Mouse (Mus musculus) ovary, postnatal 36 days (tissue): ENCODE measurements around the gene Wrap53.
A peak's percentile ranks its signal among the peaks of the same experiment; 100 is the strongest.
"Not testable (repeated sequence)": the region's sequence is repeated elsewhere in the genome, so short reads cannot be mapped to it uniquely, and the experiment has no call there.

Source experiments
- DNase-seq: peaks from one replicate; pipeline ENCODE4 v3.0.0; 2022; ENCODE audit warnings: low spot score, mixed read lengths

Wrap53 gene

DNA sequence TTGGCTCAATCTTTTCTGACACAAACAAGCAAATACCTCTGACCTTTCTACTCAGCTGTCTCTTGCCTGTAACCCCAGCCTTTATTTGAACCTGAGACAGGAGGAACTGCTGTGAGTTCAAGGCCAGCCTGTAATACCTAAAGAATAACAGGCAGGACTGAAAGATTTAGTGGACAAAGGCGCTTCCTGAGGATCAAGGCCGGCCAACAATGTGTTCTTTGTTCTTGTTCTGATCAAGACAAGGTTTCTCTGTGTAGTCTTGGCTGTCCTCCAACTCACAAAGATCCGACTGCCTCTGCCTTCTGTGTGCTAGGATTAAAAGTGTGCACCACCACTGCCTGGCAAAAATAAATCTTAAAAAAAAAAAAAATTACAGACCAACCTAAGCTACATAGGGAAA lies 15.7 kb downstream of the Wrap53 start:
- no peak for DNase-seq

DNA sequence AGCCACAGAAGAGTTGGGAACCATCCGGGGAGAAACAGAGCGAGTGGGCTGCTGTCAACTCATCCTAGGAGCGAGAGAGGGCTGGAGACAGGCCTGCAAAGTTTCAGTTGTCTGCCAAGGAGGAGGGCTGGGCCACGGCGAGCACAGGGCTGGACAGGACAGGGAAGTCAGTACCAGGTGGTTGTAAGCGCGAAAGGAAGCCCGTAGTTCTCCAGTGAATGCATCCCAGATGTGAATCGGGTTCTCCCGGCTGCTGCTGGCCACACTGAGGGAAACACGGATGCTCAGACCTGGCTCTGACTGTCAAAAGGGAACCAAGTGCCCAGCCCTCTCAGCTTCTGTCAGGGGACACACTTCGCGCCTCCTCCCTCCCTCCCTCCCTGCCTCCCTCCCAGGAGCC lies 16.7 kb downstream of the Wrap53 start:
- no peak for DNase-seq

DNA sequence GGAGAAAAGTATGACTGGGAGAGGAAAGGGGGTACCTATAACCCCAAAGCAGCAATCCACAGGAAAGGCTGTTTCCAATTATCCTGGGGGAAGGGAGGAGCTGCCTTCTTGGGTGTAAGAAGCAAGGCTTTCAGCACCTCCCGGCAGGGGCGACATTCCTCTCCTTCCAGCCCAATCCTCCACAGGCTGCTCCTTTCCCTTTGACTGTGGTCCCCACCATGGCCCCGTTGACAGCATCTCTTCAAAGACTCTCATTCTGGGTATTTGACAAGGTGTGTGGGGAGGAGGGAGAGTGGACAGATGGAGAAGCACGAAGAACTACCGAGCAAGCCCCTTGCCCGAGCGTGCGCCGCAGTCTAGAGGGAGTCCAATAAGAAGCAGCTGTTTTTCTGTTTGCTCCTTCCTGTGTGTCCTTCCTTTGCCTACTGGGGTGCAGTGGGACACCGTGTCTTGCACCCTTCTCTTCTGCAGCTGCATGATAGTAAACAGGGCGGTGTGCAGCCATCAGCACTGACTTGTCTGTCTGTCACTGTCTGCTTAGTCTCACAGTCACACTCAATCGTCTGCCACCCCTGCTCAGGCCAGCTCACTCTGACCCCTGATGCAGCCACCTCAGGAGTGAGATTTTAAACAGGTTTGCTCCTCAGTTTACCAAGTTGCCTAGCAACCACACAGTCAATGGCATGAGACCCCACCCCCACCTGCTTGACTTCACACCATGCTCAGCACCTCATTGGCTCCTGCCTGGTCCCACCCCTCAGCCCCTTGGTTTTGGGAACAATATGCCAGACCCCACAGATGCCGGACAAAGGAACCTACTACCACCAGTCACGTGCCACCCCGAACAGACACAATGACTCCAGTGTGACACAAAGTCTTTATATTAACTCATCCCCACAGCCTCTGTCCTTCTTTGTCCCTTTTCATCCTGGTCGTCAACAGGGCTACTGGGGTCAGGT lies 18.9 kb downstream of the Wrap53 start:
- no peak for DNase-seq

DNA sequence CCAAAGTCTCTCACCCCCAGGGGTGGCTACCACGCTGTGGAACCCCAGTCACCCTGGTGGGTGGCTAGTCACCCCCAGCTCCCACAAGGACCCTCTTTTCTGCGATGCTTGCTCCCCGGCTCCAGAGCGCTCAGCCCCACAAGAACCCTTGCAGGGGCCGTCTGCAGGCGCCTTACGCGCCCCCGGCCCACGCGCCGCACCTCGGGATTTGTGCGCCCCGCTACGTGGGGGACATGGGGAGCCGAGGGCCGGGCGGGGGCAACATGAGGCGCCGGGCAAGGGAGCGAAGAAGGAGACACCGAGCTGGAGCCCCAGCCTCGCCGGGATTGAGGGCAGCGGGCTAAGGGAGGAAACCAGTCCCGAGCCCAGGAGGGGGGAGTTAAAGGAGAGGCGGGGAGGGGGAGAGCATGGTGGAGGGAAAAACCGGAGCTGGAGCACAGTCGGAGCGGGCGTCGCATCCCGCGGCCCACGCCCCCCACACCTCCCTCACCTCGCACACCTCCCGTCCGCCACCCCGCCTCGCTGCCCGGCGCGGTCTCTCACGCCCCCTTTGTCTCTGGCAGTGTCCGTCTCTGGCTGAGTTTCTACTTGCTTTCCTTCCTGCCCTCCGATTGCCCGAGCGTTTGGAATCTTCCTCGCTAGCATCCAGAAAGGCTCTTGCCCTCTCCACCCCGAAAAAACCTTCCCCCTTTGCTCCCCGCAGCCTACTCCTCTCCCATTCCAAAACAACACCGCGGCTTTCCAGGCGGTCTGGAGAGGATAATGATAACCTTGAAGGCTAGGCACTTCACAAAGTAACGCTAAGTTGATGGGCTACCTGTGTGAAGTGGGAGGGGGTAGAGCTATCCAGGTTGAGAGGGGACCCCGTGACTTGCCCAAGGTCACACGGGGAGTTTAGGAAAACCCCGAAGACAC lies 19.9 kb downstream of the Wrap53 start, which contains the start of gene Efnb3:
Gene Efnb3, minus strand, starts transcription at position 355 of the 915 bp plus-strand sequence.
- DNase-seq, result peak; percentile 45

DNA sequence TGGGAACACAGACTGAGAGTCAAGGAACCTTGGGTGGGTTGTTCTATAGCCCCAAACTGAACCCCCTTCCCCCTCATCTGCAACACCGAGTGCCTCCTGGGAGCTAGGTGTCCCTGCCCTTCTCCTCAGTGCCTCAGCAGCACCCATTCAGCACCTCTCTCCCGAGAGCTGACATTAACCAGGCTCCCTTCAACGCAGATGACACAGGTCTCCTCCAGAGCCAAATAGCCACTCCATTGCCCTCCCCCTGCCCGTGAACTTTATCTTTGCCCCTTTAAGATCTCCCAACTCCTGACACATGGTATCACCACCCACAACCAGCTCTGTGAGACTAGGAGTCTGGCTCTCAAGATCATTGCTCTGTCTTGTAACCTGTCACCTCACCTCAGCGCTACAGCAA lies 20.9 kb downstream of the Wrap53 start:
- no peak for DNase-seq

DNA sequence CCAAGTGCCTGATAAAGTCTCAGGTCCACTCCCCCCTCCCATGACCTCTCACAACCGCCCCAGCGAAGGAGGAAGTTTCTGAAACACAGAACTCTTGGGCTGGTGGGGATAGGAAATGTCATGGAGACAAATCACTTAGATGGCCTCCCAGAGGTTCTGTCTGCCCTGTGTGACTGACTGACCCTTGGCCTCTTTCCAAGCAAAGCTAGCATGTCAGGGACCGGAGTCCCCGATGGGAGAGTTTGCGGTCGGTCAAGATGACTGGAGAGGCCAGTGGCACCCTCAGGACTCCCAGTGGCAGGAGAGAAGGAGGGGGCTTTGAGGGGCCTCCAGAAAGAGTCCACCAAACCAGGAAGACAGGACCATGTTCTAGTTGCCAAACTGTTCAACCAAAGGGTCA lies 21.3 kb downstream of the Wrap53 start:
- DNase-seq, result no peak

DNA sequence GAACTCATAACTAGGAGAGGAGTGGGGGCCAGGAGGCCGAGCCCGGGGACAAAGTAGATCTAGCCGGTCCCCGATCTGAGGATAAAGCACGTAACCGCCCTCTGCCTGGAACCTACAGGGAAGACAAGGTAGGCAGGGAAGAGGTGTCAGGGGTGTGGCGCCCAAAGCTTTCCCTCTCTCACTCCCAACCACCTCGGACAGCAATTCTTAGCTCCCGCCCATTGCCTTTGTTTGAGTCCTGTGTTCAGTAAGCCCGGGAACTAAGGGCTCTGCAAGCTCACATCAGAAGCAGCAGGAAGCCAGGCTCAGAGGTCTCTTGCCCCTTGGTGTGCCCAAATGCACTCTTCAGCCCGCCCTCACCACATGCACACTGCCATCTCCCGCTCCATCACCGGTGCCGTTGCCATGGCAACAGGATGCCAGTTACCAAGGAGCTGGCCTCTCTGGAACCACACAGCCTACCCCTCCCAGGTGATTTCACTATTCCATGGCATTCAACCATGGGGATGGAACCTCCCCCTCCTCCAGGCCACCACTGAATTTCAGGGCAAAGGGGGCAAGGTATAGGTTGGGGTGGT lies 22.6 kb downstream of the Wrap53 start:
- no peak for DNase-seq

DNA sequence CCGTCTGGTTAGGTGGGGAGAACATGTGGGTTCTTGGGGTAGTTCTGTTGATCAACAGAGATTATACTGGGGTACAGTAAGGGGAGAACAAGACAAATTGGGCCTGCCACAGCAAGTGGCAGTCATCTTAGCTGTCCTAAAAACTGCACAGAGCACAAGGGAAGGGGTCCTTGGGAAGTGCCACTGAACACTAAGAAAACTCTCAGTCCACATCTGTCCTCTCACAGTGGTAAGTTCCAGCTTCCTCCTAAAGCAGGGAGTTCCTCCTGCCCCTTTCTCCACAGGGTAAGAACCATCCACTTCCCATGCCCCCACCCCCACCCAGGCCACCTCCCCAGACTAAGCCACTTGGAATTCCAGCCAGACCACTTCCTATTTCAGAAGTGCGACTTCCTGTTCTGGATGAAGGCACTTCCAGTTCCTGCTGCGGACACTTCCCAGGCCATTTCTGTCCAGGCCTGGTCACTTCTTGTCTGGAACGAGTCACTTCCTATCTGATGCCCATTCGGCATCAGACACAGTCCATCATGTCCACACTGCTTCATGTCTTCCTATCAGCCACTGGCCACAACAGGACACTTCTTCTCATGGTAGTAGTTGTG lies 25.4 kb downstream of the Wrap53 start:
- DNase-seq, result no peak

DNA sequence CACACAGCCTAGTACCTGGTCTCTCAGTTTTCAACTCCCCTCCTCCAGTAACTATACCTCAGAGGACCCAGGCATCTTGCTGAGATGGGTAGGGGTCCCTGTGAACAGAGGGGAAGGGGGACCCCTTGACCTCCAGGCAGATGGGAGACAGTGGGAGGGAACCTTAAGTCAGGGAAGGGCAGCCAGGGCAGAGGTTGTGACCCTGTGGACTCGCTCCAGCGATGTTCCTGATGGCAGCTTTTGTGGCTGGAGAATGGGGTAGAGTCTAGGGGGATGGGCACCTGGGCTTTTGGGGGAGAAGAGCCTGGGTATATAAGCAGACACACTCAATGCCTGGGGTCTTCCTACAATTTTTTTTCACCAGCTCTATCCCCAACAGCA lies 26.7 kb downstream of the Wrap53 start:
- no peak for DNase-seq

DNA sequence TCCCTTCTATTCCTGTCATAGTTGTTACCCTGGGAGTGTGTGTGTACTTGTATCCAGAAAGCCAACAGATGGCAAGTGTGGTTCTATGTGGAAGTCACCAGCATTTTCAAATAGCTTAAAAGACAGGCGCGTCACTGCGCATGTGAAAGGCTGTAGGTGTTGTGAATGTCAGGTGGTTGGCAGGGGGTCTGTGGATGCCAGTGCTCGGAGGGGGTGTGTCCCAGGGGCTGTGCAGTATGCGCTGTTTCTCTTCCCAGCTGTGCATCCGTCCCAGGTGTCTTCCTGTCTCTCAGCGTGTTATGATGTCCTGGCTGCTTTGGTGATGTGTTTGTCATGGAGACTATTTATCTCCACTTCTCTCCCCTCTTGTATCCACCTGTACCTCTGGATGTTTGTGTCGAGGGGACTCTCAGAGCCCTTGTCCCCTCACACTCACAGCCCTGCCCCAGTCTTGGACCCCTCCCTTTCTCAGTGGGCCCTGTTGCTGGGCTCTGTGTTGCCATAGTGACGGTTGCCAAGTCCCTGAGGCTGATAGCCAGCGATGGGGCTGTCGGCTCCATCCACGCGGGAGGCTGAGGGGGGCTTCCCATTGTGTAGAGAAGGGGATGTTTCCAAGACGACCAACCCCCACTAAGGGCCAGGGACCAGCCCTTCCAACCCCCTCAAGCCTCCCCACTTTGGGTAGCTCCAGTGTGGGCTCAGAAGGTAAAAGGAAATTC lies 27.3 kb downstream of the Wrap53 start:
- no peak for DNase-seq

DNA sequence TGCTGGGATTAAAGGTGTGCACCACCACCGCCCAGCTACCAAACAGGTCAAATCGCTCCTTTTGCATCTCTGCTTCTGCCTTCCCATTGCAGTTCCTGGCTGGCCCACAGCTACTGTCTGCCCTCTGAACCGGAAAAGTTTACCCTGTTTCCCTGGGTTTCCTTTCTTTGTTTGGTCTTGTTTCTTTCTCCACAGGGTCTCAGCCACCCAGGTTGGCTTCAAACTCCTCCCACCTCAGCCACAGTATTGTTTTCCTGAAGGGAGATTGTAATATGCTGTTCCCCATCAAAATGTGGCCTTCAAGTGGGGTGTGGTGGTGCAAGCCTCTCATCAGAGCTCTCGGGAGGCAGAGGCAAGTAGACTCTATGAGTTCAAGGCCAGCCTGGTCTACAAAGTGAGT lies 28.7 kb downstream of the Wrap53 start:
- no peak for DNase-seq

DNA sequence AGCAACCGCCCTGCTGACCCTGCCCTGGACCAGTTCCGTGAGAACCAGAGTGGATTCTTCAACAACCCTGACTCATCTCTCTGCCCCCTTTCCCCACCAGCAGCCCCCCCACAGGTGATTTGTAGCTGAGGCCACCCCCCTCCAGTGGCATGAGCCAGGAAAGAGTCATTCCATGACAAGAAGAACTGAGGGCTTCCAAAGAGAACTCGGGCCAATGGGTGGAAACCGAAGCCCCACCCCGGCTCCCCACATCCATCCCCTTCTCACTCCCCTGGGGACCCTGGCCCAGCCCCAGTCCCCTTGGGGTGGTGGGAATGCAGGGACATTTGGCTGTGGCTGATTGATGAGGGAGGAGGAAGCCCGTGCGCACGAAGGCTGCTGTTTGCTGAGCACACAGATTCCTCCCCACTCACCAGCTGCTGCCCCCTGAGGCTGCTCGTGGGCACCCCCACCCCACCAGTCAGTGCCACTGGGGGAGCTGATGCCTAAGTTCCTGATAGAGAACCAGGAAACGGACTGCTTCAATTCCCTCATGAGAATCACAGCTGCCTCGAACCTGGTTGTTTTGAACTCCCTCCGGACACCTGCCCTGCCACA lies 30.9 kb downstream of the Wrap53 start, which contains the start of gene Dnah2:
Gene Dnah2, minus strand, starts transcription at position 51 of the 597 bp plus-strand sequence.
- no peak for DNase-seq

DNA sequence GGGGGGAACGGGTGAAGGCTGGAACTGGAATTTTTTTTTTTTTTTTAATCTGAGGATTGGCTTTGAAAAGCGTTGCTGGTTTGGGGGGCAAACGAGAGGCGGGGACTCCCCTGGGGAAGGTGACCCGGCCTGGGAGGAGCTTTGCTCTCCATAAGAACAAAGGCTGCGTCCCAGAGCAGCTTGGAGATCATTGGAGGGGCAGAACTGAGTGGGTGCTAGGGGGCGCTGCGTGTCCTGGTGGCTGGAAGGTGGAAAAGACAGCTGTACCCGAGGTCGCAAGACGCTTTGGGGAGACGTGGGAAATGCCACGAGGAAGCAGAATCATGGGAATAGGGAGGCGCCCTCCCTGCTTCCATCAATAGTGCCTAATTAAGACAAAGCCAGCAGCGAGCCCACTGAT lies 33.0 kb downstream of the Wrap53 start:
- peak; percentile 59 for DNase-seq

DNA sequence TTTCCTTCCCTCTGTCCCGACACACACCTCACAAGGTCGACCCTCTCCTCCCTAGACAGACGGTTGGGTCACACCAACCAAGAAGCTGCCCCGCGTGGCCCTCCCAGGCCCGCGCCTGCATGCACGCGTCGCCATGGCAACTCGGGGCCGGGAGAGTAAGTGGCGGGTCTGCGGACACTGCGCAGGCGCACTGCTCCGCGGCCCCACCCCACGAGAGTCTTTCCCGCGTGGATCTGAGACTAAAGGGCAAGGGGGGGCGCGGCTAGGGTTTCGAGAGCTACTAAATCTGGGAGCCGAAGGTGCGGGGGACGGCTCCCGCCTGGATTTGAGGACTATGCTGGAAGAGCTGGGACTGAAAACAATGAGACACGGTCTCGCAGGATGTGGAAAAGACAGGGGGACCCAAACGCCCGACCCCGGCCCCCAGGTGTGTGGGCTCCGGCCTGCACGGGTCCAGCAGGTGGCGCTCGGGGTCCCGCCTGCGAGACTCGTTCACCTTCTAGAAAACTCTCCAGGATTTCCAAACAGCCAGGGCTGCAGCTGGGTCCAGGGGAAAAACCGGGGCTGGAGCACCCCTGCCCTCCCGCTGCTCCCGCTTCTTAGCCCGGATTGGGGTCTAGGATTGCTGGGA lies 33.5 kb downstream of the Wrap53 start:
- peak; percentile 80 for DNase-seq

DNA sequence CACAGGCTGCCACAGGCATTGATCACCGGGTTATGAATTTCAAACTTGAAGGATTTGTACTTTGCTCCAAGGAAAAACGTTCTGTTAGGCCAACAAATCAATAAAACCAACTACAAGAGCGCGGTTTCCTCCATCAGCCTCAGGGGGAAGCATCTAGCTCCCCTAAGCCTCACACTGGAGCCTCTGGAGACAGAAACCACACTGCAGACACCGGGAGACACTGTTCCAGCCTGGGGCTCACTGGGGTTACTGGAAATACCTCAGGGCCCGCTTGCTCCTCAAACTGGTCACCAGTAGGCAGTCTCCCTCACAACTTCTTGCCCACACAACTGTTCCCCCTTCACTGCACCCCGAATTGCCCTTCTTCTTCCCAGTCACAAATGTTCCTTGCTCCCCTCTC lies 34.1 kb downstream of the Wrap53 start:
- DNase-seq, result no peak

DNA sequence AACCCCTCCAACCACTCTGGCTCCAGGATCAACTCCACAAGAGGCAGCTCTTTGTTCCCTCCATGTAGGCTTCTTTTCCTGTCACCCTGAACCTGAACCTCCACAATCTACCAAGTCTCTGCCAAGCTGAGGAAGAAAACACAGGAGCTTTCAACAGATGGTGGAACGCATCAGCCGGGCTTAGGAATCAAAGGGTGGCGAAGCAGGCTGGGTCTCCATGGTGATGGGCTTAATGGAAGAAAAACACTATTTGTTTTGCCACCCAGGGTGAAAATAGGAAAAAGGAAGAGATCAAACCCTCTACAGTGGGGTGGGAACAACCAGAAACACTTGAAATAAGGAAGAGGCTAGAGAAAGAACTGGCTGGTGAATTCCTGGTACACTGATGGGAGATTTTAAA lies 36.5 kb downstream of the Wrap53 start:
- DNase-seq, result no peak

DNA sequence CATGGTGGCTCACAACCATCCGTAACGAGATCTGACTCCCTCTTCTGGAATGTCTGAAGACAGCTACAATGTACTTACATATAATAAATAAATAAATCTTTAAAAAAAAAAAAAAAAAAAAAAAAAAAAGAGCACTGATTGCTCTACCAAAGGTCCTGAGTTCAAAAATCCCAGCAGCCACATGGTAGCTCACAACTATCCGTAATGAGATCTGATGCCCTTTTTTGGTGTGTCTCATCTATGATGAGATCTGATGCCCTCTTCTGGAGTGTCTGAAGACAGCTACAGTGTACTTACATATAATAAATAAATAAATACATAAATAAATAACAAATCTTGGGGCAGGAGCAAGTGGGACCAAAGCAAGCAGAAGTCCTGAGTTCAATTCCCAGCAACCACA lies 38.3 kb downstream of the Wrap53 start:
- DNase-seq, result not testable (repeated sequence)

DNA sequence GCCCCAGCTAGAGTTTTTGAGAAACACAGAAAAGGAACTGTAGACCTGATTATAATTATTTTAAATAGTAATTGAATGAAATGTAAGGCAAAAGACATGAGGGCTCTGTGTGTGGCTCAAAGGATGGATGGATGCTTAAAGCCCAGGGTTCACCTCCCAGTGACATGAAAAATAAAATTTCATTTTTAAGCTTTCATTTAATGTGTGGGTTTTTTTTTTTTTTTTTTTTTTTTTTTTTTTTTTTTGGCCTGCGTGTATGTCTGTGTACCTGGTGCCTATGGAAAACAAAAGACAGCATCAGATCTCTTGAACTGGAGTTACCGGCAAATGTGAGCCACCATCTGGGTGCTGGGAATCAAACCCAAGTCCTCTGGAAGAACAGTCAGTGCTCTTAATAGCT lies 39.4 kb downstream of the Wrap53 start:
- no peak for DNase-seq

DNA sequence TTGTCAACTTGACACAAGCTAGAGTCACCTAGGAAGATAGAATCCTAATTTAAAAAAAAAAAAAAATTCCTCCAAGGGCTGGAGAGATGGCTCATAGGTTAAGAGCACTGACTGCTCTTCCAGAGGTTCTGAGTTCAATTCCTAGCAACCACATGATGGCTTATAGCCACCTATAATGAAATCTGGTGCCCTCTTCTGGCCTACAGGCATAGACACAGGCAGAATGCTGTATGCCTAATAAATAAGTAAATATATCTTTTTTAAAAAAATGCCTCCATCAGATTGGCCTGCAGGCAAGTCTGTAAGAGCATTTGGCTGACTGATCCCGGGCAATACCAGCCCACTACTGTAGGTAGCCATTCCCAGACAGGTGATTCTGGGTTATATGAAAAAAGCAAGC lies 45.1 kb downstream of the Wrap53 start:
- no peak for DNase-seq

DNA sequence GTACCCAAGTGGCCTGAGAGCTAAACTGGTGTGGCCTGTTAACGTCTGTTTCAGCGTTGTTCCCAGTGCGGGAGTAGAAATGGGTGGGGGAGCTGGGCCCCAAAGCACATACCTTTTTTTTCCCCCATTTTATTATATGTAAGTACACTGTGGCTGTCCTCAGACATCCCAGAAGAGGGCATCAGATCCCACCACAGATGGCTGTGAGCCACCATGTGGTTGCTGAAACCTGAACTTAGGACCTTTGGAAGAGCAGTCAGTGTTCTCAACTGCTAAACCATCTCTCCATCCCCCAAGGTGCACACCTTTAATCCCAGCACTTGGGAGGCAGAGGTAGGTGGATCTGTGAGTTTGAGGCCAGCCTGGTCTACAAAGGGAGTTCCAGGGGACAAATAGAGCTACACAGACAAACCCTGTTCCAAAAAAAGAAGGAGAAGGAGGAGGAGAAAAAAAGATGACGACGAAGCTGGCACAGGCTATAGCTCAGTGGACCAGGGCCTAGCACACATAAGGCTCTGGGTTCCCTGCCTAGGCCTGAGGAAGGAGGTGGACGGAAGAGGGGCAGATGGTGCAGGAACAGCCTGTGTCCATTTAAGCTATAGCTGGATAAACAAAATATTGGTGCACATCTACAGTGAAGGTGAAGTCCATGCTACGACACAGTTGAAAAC lies 47.4 kb downstream of the Wrap53 start:
- no peak for DNase-seq
